Mouse (Mus musculus): ENCODE measurements around the gene Dab2. TPM values are rescaled to one million over a fixed set of nuclear protein-coding genes. Genes with fewer than 3 reads are reported as not detected.

Gene Dab2
- total RNA-seq, 4 experiments from 2014 or later: 4.4 to 15.6 (median 8.0) TPM

DNA sequence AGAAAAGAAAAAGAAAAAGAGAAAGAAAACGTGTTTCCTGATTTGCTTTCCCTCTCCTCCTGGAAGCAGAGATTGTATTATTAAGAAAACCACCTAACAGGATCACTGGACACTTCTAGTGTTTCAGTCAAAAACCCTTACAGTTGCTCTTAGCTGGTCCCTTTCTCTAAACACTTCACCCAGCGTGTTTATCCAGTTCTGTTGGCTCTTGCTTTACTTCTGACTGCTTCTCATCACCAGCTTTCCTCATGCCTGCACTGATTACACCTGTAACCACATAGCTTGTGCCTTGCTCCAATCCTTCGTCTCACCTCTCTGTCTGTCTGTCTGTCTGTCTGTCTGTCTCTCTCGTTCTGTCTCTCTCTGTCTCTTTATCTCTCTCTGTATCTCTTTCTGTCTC is 25.9 kb downstream of the Dab2 start:
- DNase-seq (ENCODE audit: low spot score in 2 of 2): no peak

DNA sequence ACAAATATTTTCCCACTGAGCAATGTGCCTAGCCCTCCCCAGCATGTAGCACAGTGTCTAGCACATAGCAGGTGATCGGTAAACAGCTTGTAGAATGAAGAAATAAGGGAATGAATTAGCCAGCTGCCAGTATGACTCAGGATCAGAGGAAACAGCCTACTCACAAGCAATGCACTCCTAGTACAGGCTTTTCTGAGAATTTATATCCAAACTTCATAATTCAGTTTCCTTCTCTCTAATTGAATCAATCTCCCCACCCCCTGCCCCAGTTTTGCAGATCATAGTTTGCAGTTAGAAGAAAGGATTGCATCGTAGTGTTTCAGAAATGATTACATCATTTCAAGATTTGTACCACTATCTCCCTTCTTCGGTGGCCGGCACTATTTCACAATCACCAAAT is 26.4 kb downstream of the Dab2 start:
- DNase-seq (ENCODE audit: low spot score in 2 of 2): no peak

DNA sequence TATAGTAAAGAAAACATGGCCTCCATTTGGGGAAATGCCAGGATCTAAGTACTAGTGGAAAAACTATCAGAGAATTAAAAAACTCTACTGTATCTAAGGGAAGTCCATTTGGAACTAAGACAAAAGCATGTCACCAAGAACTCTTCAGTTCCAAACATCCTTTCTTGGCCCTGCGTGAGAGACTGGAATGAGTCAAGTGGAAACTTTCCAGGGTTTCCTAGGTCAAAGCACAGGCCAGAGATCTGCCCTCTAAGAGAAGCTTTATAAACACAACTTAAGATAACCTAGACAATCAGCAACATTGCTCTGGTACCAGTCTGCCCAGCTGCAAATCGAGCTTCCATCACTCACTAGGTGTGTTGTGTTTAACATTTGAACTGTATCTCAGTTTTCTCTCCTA is 31.8 kb downstream of the Dab2 start:
- DNase-seq (ENCODE audit: low spot score in 2 of 2): no peak

- DNase-seq (ENCODE audit: low spot score in 2 of 2): no peak
These were observed 35.1 kb downstream of the Dab2 start for GRCm38 (mm10) chr15:6334664-6335206.

DNA sequence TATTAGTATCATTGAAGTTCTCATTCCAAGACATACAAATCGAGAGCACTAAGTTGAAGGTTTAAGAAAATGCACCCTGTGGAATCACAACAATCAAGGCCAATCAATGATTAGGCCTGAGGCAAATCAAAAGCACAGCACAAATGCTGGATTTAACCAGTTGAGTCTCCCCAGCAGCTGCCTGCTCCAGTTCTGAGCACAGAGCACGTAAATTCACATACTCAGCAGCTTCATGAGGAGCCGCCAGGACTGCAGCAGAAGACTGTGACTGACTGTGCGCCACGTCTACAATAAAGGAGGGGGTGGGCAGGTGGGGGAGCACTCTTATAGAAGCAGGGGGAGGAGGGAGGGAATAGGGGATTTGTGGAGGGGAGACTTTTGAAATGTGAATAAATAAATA is 40.2 kb downstream of the Dab2 start:
- no peak for DNase-seq (ENCODE audit: low spot score in 2 of 2)

DNA sequence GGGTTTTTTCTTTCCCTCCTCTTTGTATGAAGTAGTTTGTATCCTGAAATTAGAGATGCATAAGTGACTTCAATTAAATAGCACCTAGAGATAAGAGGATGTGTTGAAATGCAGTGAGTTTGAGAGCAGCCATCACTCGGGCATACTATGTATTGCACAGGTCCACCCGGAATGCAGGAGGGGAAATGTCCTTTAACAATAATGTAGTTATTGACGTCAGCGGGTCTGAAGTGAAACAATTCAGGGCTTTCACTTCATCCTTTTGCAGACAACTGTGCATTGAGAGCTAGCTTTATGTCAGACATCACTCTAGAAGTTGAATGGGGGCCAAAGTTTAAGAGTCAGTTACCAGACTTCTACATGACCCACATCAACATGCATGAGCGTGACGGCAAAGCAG is 40.8 kb downstream of the Dab2 start:
- no peak for DNase-seq (ENCODE audit: low spot score in 2 of 2)

DNA sequence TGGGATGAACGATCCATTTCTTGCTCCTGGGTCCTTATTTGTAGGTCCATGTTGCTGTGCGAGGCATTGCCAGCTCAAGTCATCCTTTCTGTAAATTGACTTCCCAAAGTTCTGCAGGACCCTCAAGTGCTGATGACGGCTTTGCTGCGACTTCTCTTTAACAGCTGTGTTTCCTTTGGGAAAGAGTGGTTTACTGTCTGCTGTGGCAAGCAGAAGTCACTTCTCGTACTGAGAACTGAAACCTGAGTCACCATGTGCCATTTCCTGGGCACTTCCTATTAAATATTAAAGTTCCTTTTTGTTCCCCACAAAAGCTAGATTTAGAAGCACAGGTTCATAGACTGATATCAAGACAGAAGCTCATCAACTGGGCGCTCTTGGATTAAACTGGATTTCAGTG is 41.8 kb downstream of the Dab2 start:
- DNase-seq (ENCODE audit: low spot score in 2 of 2): no peak

DNA sequence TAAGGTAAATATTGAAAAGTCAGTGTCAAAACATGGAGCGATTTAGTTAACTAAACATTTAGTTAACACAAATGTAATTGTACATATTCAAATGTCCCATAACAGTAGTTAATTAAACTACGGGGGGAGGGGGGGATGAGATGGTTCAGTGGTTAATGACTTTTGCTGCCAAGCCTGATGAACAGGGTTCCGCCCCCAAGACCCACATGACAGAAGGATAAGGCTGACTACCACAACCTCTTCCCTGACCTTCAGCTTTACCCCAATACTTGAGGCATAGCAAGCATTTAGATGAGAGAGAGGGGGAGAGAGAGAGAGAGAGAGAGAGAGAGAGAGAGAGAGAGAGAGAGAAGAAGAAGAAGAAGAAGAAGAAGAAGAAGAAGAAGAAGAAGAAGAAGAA is 54.3 kb downstream of the Dab2 start:
- DNase-seq (ENCODE audit: low spot score in 2 of 2): no peak

DNA sequence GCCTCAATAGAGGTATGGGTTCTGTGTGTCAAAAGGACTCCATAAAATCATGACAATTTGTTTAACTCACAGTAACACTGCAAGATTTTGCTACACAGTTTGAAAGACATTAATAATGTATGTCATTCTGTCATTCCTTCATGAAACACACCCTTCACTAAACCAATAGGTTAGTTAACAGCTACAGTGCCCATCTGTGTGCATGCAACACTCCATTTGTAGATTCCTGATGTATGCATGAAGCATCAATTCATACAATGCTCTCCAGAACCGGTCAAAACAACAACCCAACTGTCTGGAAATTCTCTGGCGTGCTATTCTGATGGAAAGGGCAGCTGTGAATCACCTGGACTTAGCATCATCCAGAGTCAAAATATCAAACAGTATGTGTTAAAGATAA is 60.3 kb downstream of the Dab2 start:
- no peak for DNase-seq (ENCODE audit: low spot score in 2 of 2)

GRCm38 (mm10) chr15:6369974-6370373 is 70.4 kb downstream of the Dab2 start:
- DNase-seq (ENCODE audit: low spot score in 2 of 2): no peak

DNA sequence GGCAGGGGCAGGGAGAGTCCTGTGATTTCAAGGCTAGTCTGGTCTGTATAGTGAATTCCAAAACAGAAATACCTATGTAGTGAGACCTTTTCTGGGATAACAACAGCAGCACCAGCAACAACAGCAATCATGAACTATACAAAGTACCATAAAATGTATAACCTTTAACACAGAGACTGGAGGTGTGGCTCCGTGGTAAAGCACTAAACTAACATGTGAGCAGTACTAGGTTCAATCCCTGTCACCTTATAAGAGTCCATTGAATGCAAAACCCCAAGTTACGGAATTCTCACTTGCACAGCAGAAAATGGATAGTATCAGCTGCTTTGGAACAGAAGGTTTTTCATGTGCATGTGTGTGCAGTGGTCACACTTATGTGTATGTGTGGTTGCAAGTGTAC is 71.9 kb downstream of the Dab2 start:
- DNase-seq (ENCODE audit: low spot score in 2 of 2): no peak

GRCm38 (mm10) chr15:6375016-6375415 is 75.4 kb downstream of the Dab2 start:
- no peak for DNase-seq (ENCODE audit: low spot score in 2 of 2)

DNA sequence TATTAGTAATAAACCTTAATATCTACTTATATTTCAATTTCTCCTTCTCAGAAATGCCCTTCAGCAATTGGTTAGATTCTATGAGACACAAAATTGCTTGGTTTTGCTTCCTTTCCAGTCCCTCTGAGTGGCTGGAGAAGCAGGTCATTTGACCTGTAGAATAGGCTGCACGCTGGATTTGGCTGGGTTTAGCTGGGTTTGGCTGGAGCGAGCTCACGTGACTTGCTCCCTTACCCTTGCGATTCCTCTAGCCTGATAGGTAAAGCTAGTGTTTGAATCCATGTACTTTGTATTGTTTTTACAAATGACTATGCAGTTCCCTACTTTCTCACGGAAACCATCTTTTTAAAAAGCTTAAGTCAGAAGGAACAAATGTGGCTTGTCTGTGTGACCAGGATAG is 76.4 kb downstream of the Dab2 start:
- no peak for DNase-seq (ENCODE audit: low spot score in 2 of 2)

GRCm38 (mm10) chr15:6376785-6377184 is 77.2 kb downstream of the Dab2 start:
- DNase-seq (ENCODE audit: low spot score in 2 of 2): no peak

- no peak for DNase-seq (ENCODE audit: low spot score in 2 of 2)
These were observed 84.4 kb downstream of the Dab2 start for GRCm38 (mm10) chr15:6384027-6384426.

DNA sequence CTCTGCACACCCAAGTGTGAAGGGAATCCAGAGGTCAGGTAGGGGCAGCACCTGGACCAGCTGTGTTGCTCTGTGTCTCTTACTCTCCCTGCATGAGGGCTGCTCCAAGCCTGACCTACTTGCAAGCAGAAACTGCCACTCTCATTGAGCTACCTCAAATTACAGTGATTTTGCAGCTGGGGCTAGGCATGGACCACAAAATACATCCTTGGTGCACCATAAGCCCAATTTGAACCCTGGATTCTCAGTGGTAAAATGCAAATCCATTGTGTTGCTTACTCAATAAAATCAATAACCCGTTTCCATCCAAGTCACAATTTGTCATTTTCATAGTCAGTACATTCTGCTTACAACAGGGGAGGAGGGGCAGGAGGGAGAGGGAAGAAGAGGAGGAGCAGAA is 85.7 kb downstream of the Dab2 start:
- DNase-seq (ENCODE audit: low spot score in 2 of 2): no peak

GRCm38 (mm10) chr15:6386159-6386951 is 86.8 kb downstream of the Dab2 start:
- DNase-seq (ENCODE audit: low spot score in 2 of 2): peak; percentile 68 to 71

DNA sequence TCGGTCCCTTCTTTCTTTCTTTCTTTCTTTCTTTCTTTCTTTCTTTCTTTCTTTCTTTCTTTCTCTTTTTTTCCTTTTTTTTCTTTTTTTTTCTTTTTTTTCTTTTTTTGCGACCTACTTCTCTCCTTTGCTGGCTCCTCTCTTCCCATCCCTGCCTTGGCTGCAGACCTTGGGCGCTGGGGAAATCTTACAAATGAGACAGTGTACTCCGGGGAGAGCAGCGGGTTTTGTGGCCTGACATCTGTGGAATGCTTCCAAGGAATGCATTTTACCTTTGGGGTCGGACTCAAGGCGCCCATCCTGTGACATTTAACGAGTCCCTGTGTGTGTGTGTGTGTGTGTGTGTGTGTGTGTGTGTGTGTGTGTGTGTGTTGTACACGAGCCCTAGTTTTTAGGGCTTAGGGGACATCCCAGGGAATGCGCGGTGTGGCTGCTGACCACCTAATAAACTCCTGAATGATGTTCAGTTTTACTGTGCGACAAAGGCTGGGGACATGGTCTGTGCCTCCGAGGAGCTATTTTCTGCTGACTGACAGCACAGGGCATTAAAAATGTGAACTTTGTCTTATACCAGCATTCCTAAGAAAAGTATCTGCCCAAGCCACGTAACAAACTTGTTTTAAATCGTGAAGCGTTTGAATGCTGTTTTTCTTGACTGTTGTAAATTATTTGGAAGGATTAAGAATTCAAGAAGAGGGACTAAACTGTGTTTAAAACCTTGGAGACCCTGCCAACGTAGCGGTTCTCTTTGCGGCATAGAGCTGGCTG is 87.6 kb downstream of the Dab2 start:
- DNase-seq (ENCODE audit: low spot score in 2 of 2): no peak

DNA sequence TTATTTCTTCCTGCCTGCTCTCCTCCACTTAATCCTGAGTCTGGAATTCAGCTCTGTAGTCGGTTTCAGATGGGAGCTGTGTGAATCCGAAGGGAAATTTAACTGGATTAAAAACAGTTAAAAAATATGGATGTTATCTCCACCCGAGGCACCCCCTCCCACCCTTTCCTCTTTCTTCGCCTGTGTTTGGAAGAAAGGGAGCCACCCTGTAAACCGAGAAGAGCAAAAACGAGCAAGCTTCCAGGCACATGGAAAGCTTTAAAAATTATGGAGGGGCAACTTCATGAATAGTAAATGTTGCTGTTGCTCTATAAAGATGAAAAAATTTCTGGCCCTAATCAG is 88.1 kb downstream of the Dab2 start:
- DNase-seq (ENCODE audit: low spot score in 2 of 2): no peak

GRCm38 (mm10) chr15:6388146-6388545 is 88.6 kb downstream of the Dab2 start:
- DNase-seq (ENCODE audit: low spot score in 2 of 2): no peak

DNA sequence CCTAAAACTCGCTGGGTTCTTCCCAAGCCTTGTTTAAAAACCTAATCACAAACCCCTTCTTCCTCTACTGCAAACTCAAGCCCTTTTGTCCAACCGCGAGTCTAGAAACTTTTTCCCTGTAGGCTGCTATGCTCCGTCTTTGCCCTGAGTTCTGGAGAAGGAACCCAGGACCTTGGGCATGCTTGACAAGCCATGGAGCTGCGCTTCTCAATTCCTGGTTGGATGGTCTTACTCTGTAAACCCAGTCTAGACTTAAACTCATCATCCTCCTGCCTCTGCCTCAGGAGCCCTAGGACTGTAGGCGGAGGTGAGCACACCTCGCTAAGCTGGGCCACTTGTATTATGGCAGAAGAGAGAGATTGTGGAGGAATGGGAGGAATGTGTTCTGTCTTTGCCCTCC is 89.0 kb downstream of the Dab2 start:
- no peak for DNase-seq (ENCODE audit: low spot score in 2 of 2)

GRCm38 (mm10) chr15:6390106-6390505 is 90.5 kb downstream of the Dab2 start:
- DNase-seq (ENCODE audit: low spot score in 2 of 2): no peak

- peak; percentile 32 to 39 for DNase-seq (ENCODE audit: low spot score in 2 of 2)
These were observed 91.1 kb downstream of the Dab2 start for GRCm38 (mm10) chr15:6390657-6391056.

Measured in gastrocnemius, adult 8-10 months (tissue).